Mouse (Mus musculus) hindbrain, postnatal 0 days (tissue): ENCODE data around the gene Adap1. TPM values are rescaled to one million over a fixed set of nuclear protein-coding genes. Genes with fewer than 3 reads are reported as not detected.

ENCODE experiments used
- ATAC-seq: fragments of 200-750 bp; cut with Nextera tagmentation; 2 replicates; pipeline ENCODE4 v1.8.0; 2017; ENCODE audit warnings: mild to moderate bottlenecking, moderate TSS enrichment, moderate library complexity
- DNase-seq: peaks from one replicate; pipeline ENCODE4 v3.0.0-alpha.2; 2015; ENCODE audit warnings: low spot score
- H3K27ac ChIP-seq: fragments of 300-500 bp; sonication (generic); 2 replicates; pipeline ENCODE4 v1.5.1; 2014; ENCODE audit warnings: mild to moderate bottlenecking
- H3K27me3 ChIP-seq: fragments of 300-500 bp; sonication (generic); 2 replicates; pipeline ENCODE4 v1.6.1; 2014; ENCODE audit warnings: low read length, mixed read lengths; ENCODE audit not compliant: insufficient read depth
- H3K36me3 ChIP-seq: fragments of 300-500 bp; sonication (generic); 2 replicates; pipeline ENCODE4 v1.6.1; 2014; ENCODE audit warnings: low read length, mixed read lengths; ENCODE audit not compliant: insufficient read depth
- H3K4me1 ChIP-seq: fragments of 300-500 bp; sonication (generic); 2 replicates; pipeline ENCODE4 v1.6.1; 2014; ENCODE audit warnings: antibody characterized with exemption, low read length, mixed read lengths; ENCODE audit not compliant: insufficient read depth
- H3K4me2 ChIP-seq: fragments of 300-500 bp; sonication (generic); 2 replicates; pipeline ENCODE4 v1.6.1; 2014; ENCODE audit warnings: low read depth, mild to moderate bottlenecking, low read length, moderate library complexity, mixed read lengths
- H3K4me3 ChIP-seq: fragments of 300-500 bp; sonication (generic); 2 replicates; pipeline ENCODE4 v1.5.1; 2014; ENCODE audit warnings: low read length
- H3K9ac ChIP-seq: fragments of 300-500 bp; sonication (generic); replicated peaks from 2 replicates; pipeline ENCODE4 v1.6.1; 2014; ENCODE audit warnings: mild to moderate bottlenecking, low read length, moderate library complexity, mixed read lengths
- H3K9me3 ChIP-seq: fragments of 300-500 bp; sonication (generic); 2 replicates; pipeline ENCODE4 v1.6.1; 2016; ENCODE audit warnings: low read length, mixed read lengths
- CTCF ChIP-seq: IDR thresholded peaks from 2 replicates; pipeline ENCODE4 v1.5.1; 2016; ENCODE audit warnings: antibody characterized with exemption, control low read depth, low read depth
- WGBS: fragments of 180-500 bp; shearing (Covaris S2); extraction: QIAGEN DNeasy Blood & Tissue Kit; methylation state at CpG from one replicate; pipeline ENCODE4 v1.1.7; 2014; 5-methylcytosine and 5-hydroxymethylcytosine counted together
- polyA plus RNA-seq: library from polyadenylated mRNA; unstranded; fragments of >200 nt; fragmentation: Nextera tagmentation; extraction: Ambion mirVana; gene quantifications from 2 replicates; pipeline ENCODE4 v1.2.1, GENCODE M21; 2015
- total RNA-seq: library from RNA; depleted of rRNA; stranded (reverse); fragments of >200 nt; gene quantifications from 2 replicates; pipeline ENCODE4 v1.2.3, GENCODE M21; 2014

The Adap1 gene
- total and polyA plus RNA-seq, 2 experiments from 2014 or later = 128 to 242 TPM

GRCm38 (mm10) chr5:139317751-139318504 lies 7.5 kb downstream of the Adap1 start:
- no peak overlapping the region for H3K4me3 ChIP-seq
- no peak for DNase-seq
- WGBS = 62% methylated on average over 21 of the region's 21 CpGs

GRCm38 (mm10) chr5:139316982-139317675 lies 8.3 kb downstream of the Adap1 start:
- DNase-seq (no peak), ATAC-seq (no peak)
- 80% methylated on average over 6 of the region's 6 CpGs for WGBS
- H3K27ac ChIP-seq = no peak overlapping the region
- no peak overlapping the region for H3K9ac ChIP-seq
- no peak for TF ChIP-seq CTCF
- no peaks in the 10 kb centered on the region for H3K27me3 ChIP-seq
- no peaks in the 10 kb centered on the region for H3K4me1 ChIP-seq
- no peak overlapping the region for H3K4me2 ChIP-seq
- H3K36me3 ChIP-seq = no peaks in the 10 kb centered on the region
- no peak overlapping the region for H3K4me3 ChIP-seq
- no peaks in the 10 kb centered on the region for H3K9me3 ChIP-seq

More at GRCm38 (mm10) chr5:139317751-139318504, 7.5 kb downstream of the Adap1 start:
- H3K4me1 ChIP-seq = no peaks in the 10 kb centered on the region
- H3K9me3 ChIP-seq = no peaks in the 10 kb centered on the region
- no peak overlapping the region for H3K4me2 ChIP-seq
- no peak for TF ChIP-seq CTCF
- no peaks in the 10 kb centered on the region for H3K36me3 ChIP-seq
- H3K27ac ChIP-seq = no peak overlapping the region
- ATAC-seq = no peak
- H3K27me3 ChIP-seq = no peaks in the 10 kb centered on the region
- no peak overlapping the region for H3K9ac ChIP-seq

GRCm38 (mm10) chr5:139314941-139315642 lies 10.3 kb downstream of the Adap1 start:
- TF ChIP-seq CTCF = no peak
- no peak overlapping the region for H3K9ac ChIP-seq
- H3K4me1 ChIP-seq = no peaks in the 10 kb centered on the region
- H3K4me2 ChIP-seq = no peak overlapping the region
- no peak overlapping the region for H3K4me3 ChIP-seq
- no peaks in the 10 kb centered on the region for H3K36me3 ChIP-seq
- H3K27ac ChIP-seq = no peak overlapping the region
- H3K9me3 ChIP-seq = no peaks in the 10 kb centered on the region
- H3K27me3 ChIP-seq = no peaks in the 10 kb centered on the region
- no peak for ATAC-seq
- WGBS = 74% methylated on average over 12 of the region's 12 CpGs
- no peak for DNase-seq

- H3K36me3 ChIP-seq = no peaks in the 10 kb centered on the region
- whole genome bisulfite sequencing = 88% methylated on average over 9 of the region's 9 CpGs
- no peak overlapping the region for H3K9ac ChIP-seq
- no peak overlapping the region for H3K4me3 ChIP-seq
- TF ChIP-seq CTCF = no peak
- no peaks in the 10 kb centered on the region for H3K9me3 ChIP-seq
- no peak overlapping the region for H3K4me2 ChIP-seq
- DNase-seq = no peak
- H3K27ac ChIP-seq = no peak overlapping the region
- no peaks in the 10 kb centered on the region for H3K27me3 ChIP-seq
- no peak for ATAC-seq
- H3K4me1 ChIP-seq = no peaks in the 10 kb centered on the region
Observed at GRCm38 (mm10) chr5:139313536-139313935, 11.9 kb downstream of the Adap1 start.

- H3K36me3 ChIP-seq = no peaks in the 10 kb centered on the region
- no peak for TF ChIP-seq CTCF
- no peak overlapping the region for H3K4me2 ChIP-seq
- WGBS = 85% methylated on average over 9 of the region's 9 CpGs
- H3K9me3 ChIP-seq = no peaks in the 10 kb centered on the region
- H3K27me3 ChIP-seq = no peaks in the 10 kb centered on the region
- no peak overlapping the region for H3K4me3 ChIP-seq
- H3K4me1 ChIP-seq = no peaks in the 10 kb centered on the region
- H3K27ac ChIP-seq = no peak overlapping the region
- ATAC-seq (no peak), DNase-seq (no peak)
- H3K9ac ChIP-seq = no peak overlapping the region
Observed at GRCm38 (mm10) chr5:139311822-139312221, 13.6 kb downstream of the Adap1 start.

DNA sequence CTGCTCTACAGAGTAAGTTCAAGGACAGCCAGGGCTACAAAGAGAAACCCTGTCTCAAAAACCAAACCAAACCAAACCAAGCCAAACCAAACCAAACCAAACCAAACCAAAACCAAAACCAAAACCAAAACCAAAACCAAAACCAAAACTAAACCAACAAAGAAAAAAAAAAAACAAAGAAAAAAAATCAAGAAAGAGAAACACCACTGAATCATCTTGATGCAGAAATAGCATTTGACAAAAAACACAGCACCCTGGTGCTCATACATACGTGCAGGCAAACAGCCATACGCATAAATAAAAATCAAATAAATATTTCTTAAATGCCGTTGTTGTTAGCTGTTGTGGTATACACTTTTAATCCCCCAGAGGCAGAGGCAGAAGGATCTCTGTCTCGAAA lies 14.9 kb downstream of the Adap1 start:
- ATAC-seq = no peak
- WGBS = 89% methylated on average over 4 of the region's 4 CpGs

More for the DNA sequence above, 14.9 kb downstream of the Adap1 start:
- TF ChIP-seq CTCF = no peak
- H3K36me3 ChIP-seq = no peaks in the 10 kb centered on the region
- DNase-seq = no peak
- H3K4me1 ChIP-seq = no peaks in the 10 kb centered on the region
- H3K27me3 ChIP-seq = no peaks in the 10 kb centered on the region
- H3K27ac ChIP-seq = no peak overlapping the region
- H3K9me3 ChIP-seq = no peaks in the 10 kb centered on the region
- H3K9ac ChIP-seq = no peak overlapping the region
- no peak overlapping the region for H3K4me2 ChIP-seq
- H3K4me3 ChIP-seq = no peak overlapping the region
